Mouse (Mus musculus) ES-E14 (cell line): ENCODE data around the gene Socs2.

ENCODE experiments used
- CHD2 ChIP-seq: IDR thresholded peaks from 2 replicates; pipeline ENCODE4 v1.6.1; 2014; ENCODE audit warnings: mild to moderate bottlenecking, low read depth, low read length, inconsistent platforms
- HCFC1 ChIP-seq: IDR thresholded peaks from 2 replicates; pipeline ENCODE4 v1.6.1; 2012; ENCODE audit warnings: low read length, inconsistent platforms, borderline replicate concordance; ENCODE audit not compliant: insufficient read depth
- ZC3H11A ChIP-seq: IDR thresholded peaks from 2 replicates; pipeline ENCODE4 v1.6.1; 2012; ENCODE audit warnings: low read depth, mild to moderate bottlenecking, inconsistent platforms, low read length, borderline replicate concordance
- ZNF384 ChIP-seq: IDR thresholded peaks from 2 replicates; pipeline ENCODE4 v1.6.1; 2012; ENCODE audit warnings: low read depth, low read length, inconsistent platforms

DNA sequence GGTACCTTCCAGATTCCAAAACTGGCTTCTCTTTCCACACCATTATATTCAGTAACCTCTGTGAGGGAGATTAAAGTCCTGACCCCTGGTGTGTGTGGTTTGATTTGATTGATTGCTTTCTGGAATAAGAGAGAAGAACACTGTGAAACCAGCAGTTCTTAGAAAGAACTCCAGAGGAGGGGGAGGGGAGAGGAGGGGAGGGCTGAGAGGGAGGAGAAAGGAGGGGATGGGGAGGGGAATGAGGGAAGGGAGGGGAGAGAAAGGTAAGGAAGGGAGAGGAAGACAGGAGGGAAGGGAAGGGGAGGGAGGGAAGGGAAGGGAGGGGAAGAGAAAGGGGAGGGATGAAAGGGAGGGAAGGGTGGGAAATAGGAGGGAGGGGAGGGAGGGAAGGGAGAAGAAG, 62.3 kb downstream of the Socs2 start:
- TF ChIP-seq ZC3H11A (no peak), HCFC1 (no peak), CHD2 (no peak), ZNF384 (no peak)
